Mouse (Mus musculus) embryo, embryonic 9.5 days (tissue): ENCODE results near the gene Rims3.

Experiments used
- DNase-seq: peaks from one replicate; pipeline ENCODE4 v3.0.0-alpha.2; 2017; ENCODE audit errors: extremely low spot score

Rims3 gene

DNA sequence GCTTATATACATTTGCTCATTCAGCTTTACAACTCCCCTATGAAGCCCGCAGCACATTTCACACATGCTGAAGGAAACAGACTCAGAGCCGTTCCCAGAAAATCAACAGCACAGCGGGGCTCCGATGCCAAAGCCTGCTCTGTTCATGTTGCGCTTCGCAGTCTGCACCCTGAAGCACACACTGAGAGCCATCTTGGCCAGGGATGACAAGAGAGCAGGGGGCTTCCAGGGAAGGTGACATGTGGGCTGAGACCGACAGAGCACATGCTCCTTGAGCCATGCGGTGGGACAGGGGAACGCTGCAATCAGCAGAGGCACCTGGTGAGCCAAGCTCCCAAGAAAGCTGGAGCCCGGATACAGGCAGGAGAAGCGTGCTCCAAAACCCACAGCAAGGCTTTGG is 5.2 kb upstream of the Rims3 start:
- no peak for DNase-seq

DNA sequence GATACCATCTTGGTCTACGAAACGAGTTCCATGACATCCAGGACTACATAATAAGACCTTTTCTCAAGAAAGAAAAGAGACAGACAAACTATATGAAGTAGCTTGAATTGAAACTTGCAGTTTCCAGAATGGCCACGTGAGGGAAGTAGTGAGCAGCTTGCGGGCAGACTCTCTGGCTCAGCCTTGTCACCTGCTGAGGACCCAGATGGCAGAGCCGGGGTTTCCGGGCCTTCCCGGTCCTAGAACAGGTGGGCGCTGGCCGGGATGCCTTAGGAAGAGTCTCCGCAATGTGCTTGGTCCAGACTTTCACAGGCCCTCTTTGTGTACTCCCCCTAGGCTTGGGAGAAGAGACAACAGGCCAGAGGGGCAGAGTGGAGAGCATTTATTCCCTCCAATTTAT is 3.7 kb upstream of the Rims3 start:
- DNase-seq = peak; percentile 74

DNA sequence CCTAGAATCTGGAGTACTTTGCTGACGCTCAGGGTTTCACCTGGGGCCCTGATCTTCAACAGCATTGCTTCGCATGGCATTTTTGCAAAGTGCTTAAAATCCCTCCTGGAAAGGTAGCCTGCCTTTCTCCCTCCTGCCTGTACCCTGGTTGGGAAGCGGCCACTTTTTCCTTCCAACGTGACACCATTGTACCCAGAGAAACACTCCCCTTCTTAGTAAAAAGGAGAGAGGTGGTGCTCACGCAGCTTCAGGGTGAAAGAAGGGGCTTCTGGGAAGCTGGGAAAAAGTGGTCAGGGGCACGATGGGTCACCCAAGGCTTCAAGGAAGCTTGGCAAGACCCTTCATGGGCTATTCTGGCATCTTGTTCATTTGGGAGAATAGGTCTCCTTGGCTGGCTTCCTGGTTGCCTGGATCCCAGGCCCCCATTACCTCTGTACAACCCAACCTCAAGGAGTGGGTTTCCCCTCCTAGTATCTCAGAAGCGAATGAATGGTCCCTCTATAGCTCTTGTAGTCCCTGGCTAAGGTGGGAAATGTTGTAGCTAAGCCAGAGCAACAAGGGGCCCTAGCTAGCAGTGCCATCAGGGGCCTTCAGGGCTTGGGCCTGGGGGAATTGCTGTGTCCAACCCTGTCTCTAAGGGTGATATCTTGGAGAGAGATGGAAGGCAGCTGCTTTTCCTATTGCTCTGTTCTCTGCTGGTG is 894 bp downstream of the Rims3 start:
- no peak for DNase-seq

DNA sequence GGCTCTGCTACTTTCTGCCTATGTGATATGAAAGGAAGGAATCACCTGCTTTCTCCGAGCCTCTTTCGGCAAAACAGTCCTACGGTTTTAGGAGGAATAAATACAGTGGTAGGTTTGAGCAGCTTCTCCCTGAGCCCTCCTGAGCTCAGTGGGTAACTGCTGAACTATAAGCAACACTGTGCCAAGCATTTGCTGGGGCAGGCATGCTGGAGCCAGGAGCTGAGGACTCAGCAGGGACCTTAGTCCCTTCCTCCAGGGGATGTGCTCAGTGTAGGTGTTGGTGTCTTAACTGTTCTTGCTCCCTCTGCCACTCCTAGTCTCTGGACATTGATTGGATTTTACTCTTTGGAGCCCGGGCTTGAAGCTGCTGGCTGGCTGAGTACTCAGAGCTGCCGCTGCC is 1.8 kb downstream of the Rims3 start:
- DNase-seq = no peak

DNA sequence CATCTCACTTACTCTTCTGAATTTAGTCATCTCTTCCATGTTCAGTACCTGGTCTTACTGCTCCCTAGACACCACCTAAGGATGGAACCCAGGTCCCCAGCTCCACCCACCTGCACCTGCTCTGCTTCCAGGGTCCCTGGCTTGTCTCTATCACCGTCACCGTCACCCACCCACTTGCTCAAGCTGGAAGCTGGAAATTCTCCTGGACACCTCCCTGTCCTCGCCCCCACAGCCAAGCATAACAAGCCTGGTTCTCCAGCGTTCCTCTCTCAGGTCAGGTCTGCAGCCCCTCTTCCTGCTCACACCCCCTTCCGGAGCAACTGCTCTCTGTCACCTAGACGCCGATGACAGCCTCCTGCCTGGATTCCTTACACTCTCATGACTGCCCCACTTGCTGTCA is 5.2 kb downstream of the Rims3 start:
- no peak for DNase-seq

DNA sequence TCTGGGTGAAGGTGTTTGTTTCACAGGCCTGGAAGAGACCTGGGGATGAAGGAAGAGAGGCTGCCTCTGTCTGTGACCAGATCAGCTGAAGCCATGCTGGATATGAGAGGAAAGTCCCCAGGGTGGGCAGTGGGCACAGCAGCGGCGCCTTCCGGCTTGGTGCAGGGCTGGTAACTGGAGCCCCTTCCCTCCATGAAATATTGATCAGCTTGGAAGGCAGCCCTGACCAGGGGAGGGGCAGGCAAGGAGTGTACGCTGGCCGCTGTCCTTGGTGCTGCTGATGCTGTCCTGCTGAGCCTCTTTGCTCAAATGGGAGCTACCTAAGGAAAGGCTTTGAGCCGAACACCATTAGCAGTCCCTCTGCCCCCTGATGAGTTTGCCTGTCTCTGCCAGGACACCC is 11.6 kb downstream of the Rims3 start:
- DNase-seq = peak; percentile 69

DNA sequence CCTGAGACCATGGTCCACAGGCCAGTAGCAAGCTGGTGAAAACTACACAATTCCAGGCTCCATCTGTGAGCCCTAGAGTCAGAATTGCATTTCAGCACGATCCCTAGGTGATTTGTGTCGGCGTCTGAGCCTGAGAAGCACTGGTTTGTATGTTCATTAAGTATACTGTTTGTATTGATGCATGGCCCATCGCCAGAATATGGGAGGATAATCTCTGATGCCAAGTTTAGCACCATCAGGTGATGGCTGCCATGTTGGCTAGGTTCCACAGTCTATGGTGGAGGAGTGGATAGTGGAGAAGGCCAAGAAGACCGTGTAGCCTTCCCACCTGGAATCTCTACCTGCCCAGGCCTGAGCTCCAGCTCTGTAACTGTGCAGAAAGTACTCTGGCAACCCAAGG is 13.6 kb downstream of the Rims3 start:
- no peak for DNase-seq

DNA sequence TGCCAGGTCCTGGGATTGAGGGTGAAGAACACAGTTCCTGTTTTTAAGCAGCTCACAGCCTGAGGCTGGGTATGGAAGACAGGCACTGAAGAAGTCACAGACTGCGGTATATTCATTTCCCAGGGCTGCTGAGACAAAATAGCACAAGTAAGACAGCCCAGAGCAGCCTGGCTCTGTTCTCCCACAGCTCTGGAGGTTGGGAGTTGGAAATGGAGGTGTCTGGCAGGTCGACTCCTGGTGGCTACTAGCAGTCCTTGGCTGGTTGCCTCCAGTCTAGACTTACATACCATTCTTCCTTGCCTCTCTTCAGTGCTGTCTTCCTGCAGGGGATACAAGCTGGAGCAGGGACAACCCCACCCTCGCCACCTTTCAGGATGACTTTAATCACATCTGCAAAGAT is 14.4 kb downstream of the Rims3 start:
- DNase-seq = no peak

DNA sequence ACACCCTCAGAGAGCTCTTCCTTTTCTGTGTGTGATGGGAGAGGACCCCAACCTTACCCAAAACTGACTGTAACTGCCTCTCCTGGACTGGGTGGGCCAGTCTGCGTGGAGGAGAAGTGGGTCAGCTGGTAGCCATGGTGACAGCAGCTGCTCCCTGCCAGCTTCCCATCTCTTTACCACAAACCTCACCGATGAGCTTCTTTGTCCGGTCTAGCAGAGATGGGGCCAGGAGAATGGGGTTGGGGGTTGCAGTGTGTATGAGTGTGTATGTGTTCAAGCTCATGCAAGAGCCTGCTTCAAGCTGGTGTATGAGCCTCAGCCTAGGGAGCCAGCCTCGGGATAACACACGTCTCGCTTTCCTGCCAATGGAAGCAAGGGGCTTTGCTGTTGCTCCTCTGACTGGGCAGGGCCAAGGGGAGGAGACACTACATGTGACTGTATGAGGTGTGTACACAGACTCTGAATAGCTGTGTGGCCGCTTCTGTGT is 15.7 kb downstream of the Rims3 start:
- DNase-seq = no peak

DNA sequence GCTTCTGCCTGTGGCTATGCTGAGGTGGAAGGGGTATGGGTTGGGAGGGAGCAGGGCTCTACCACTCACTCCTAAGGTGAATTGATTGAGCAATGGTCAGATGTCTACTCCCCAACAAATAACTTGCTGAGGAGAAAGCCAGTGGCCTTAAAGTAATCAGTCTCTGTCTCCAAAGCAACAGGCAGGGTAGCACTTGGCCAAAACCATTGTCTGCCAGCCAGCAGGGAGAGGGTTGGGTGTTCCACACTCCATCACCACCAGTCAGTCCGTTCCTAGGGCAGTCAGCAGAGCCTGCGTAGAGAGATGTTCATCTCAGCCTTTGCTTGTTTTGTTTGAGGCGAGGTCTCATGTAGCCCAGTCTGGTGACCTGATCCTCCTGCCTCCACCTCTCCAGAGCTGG is 21.3 kb downstream of the Rims3 start:
- no peak for DNase-seq

DNA sequence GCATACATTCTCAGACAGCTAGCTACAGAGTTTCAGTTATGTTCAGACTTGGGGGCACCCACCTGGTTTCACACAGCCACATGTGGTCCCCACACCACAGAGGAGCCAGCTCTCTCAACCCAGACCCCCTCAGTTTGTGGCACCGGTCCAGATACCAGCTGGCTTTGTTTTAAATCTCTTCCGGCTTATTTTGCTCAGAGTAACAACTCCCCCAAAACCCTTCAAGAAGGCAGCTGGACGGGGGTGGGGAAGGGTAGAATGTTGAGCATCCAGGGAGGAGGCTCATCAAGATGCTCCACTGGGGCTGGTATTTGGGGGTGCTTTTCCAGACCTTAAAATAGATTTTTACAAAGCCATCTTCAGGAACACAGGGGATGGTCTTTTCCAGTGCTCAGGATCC is 24.1 kb downstream of the Rims3 start:
- no peak for DNase-seq

DNA sequence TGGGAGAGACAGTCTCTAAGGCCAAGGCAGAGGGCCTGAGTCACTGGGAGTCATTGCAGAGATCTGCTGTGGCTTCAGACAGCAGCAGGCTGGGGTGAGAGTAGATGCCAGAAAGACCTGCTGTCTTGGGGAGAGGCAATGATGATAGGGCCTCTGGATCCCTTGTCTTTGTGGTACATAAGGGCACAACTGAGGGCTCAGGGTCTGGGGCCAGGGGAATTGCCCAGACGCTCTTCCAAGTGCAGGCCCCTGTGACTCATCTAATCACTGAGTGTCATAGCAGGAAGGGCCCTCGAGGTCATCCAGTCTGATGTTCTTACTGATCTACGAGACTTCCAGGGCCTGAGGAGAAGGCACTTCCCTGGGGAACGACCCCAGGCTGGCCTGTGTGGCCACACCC is 24.8 kb downstream of the Rims3 start:
- DNase-seq = no peak

DNA sequence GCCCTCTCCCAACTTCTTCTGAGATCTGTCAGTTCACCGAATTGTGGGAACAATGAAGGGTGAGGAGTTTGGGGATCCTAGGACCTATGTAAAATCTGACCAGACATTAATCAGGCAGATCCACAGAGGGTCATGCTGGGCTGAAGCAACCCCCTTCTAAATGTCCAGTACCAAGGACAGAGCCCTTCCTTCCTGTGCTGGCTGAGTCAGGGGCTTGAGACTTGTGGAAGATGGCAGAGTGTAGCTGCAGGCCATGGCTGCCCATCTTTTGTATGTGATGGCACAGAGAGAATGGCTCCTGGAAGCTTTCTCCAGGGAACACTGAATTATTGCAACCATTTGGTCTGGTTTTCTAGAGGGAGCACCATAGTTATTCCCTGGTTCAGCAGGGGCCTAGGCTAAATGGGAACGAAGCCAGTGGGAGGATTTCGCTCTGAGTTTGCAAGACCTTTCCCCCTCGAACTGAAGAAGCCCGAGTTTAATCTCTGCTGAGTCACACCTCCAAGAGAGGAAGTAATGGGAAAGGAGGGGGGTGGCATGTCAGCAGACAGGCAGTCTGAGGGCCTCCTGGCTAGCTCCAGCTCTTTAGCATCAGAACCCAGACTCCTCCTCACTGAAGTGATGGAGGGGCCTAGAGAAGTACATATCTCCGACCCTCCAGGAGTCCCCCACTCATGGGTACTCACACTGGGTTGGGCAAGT is 26.3 kb downstream of the Rims3 start:
- DNase-seq = no peak

DNA sequence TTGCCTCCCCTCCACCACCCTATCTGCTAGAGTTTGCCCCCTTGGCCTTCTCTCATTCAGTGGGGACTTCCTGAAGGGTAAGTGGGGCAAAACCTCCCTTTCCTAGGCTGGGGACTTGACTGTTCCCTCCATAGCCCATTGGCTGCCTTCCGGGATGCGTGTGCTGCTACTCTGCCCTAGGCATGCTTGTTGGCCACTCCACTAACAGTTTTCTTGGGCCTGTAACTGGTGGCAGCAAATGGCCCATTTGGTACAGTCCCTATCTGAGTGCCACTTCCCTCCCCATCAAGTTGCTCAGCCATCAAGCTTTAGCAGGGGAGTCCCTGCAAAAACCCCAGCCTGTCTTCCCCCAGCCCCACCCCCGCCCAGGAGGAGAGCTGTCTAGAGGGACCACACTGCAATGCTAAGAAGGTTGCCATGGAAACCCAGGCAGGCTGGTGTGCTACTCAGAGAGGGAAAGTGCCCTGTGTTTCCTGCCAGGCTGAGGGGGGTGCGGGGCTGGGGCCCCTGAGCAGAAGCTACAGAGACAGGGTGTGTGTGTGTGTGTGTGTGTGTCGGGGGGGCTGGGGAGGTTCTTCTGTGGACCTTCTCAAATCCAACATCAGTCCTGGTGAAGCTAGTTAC is 27.5 kb downstream of the Rims3 start:
- no peak for DNase-seq

DNA sequence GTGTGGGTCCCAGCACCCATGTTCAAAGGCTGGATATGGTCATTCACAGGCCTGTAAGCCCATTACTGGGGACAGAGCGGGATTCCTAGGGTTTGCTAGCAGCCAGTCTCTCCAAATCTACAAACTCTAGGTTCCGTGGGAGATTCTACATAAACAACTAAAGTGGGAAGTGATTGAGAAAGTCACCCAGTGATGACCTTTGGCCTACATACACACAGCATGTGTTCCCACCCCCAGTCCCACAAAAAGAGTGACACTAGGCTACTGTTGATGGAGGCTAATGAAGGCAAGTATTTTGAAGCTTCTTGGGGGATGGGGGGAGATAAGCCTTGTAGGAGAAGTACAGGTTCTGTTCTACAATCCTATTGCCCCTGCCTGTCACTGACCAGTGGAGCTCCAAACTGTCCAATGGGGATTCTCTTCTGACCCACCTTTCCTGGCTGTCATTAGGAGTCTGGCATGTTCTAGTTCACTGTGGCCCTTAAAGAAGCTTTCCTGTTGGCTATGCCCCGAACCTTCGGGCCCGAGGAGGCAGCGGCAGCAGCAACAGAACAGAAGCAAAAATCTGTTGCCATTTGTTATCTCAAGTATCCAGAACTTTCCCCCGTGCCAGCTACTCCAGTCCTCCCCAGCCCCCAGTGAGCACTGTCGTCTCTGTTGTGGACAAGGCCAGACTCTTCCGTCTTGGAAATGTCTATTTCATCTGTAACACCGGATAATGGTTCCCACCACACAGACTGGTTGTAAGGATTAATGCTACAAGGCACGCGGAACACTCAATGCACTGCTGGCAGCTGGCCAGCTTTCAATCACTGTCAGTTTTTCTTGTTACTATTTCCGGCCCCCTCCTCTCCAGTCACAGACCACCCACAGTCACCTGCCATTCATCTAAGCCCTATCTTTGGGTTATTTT is 30.8 kb downstream of the Rims3 start:
- DNase-seq = no peak

DNA sequence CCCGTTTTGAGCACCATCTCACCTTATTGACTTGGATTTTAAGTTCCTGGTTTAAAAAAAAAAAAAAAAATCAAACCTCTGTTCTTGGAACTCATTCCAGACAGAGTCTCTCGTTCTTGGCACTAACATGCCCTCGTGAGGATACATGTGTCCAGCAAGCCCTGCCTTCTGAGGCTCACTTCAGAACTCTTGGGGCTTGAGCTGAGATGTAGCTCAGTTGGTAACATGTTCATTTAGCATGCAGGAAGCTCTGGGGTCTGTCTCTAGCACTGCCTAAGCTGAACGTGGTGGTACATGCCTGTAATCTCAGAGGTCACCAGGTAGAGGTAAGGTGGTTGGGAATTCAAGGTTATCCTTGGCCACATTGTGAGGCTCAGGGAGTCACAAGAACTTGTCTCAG is 31.5 kb downstream of the Rims3 start:
- DNase-seq = no peak

DNA sequence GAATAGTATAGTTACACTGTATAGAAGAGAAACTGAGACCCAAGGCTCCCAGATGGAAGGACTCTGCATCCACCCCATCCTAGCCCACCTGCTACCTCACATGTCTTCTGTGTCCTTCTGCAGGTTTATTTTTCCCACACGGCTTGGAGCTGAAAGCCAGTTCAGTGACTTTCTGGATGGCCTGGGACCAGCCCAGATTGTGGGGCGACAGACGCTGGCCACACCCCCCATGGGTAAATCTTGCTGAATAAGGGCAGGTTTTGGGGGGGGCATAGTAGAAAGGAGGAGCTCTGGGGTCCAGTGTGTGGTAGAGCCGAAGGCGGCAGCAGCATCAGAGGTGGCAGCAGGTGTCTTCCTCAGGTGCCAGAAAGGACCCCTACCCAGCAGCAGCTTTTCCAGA is 32.2 kb downstream of the Rims3 start:
- DNase-seq = no peak

DNA sequence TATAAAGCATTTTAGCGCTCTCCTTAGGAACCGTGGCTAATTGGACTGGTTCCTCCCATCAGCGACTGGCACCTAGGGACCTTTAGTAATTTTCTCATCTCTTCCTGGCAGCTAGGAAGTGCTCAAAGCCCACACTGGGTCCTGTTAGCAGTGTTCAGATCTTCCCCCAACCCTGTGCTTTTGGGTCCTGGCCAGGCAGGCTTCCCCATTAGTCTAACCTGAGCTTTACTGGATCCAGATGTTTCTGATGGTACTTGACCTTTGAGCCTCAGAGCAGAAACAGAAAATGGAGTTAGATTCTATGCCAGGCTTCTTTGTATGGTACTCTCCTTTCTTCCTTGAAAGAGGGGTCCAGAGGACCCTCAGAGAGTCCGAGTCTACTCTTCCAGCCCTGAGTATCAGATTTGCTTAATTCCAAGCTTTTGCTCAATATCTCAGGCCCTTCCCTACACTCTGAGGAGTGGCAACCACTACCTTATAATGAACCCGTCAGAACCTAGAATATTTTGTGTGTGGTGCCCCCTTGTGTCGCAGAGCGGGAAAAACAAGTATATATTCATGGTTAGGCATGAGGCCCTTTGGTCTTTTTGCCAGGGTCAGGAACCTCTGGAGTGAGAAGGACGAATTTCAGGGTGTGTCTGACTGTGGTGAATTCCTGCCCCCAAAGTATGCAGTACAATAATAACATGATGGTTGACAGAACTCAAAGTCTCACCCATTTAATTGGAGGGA is 32.9 kb downstream of the Rims3 start:
- DNase-seq = peak; percentile 63

DNA sequence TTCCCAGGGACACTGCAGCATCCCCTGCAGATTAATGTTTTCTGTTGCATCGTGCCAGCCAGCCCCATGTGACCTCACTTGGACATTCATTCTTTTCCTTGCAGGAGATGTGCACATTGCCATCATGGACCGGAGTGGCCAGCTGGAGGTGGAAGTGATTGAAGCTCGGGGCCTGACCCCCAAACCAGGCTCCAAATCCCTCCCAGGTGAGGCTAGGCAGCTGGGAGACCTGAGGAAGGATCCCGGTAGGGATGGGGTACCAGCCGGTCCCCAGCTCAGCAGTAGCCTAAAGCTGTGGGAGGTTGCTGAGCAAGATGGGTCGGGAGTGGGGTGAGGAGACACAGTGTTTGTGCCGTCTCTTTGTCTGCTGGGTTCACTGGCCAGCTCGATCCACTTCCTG is 34.3 kb downstream of the Rims3 start:
- no peak for DNase-seq

DNA sequence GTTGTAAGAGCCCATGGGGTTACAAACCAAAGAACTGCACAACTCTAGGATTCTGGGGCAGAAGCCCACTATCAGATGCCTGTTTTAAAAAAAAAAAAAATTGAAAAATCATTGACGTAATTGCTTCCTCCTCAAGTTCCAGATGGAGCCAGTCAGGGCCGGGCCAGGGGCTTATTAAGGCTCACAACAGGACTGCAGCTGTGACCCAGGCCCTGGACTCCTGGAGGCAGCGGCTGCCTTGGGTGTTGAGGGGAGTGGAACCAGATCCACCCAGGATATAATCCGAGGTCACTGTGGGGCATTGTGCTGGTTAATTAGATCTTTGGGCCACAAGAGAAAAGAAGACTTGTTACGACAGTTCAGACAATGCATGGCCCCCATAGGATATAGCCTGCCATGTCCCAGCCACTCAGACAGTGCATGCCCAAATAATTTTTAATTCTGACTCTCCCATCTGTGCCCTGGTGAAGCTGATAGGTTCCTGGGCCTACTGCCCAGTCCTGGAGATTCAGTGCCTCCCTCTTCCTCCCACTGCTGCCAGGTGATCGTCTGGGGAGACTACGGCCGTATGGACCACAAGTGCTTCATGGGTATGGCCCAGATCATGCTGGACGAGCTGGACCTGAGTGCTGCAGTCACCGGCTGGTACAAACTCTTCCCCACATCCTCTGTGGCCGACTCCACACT is 36.3 kb downstream of the Rims3 start:
- no peak for DNase-seq

DNA sequence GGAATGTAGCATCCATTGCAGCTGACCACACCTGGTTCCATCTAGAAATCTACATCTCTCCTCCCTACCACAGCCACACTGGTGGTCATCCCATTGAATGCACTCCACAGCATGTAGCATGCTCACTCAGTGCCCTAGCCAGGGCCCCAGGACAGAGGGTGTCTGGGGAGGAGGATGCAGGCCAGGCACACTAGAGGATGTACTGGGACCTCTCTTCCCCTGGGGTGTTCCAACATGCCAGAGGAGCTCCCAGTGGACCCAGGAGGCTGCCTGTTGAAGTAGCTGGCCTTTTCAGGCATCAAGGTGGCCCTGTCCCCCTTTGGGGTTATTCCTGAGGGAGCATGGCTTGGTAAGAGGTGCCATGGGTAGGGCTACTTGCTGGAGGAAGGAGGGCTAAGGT is 37.3 kb downstream of the Rims3 start:
- DNase-seq = no peak
